Mouse (Mus musculus) left cerebral cortex, adult 9 months (tissue): ENCODE measurements around the gene Lyrm7.
A peak's percentile ranks its signal among the peaks of the same experiment; 100 is the strongest.
"Not testable (repeated sequence)": the region's sequence is repeated elsewhere in the genome, so short reads cannot be mapped to it uniquely, and the experiment has no call there.

ENCODE experiments used
- DNase-seq, 2 experiments: peaks; one replicate each; pipeline ENCODE4 v3.0.0; 2022; ENCODE audit warnings: low spot score in 2 of 2

Lyrm7 gene

GRCm38 (mm10) chr11:54860256-54861038 lies at the start of gene Lyrm7:
TSS of gene Lyrm7 (minus strand) at chr11:54860916.
- DNase-seq: peak; percentile 97 to 98

DNA sequence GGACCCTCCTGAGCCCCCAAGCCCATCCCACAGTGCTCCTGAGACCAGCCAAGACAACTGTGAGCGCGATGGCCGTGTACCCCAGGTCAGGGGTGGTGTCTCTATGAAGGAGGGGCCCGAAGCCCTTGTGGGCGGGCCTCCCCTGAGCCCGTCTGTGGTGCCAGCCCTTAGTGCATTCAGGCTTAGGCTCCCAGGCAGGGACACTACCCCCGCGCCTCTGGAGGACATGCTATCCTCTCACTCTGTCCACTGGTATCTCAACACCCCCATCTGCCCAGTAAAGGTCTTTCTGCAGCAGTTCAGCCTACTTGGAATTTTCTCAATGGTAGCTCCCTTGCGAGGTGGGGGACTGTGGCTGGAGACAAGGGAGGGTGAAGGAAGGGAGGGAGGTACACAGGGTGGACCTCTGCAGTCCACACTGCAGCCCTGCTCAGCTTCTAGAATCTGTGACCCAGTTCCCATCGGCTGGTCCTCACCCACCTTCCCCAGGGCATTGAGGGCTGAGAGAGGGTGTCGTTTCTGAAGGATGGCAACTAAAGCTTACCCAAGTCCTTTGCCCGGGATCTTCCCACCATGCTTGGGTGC lies 49.5 kb upstream of the Lyrm7 start:
- no peak for DNase-seq

GRCm38 (mm10) chr11:54909273-54909672 lies 48.6 kb upstream of the Lyrm7 start:
- no peak for DNase-seq

GRCm38 (mm10) chr11:54907259-54907658 lies 46.5 kb upstream of the Lyrm7 start:
- DNase-seq: no peak

GRCm38 (mm10) chr11:54906466-54906865 lies 45.8 kb upstream of the Lyrm7 start:
- DNase-seq: no peak

GRCm38 (mm10) chr11:54905931-54906330 lies 45.2 kb upstream of the Lyrm7 start:
- DNase-seq: no peak

- no peak for DNase-seq
Observed at GRCm38 (mm10) chr11:54905086-54905485, 44.4 kb upstream of the Lyrm7 start.

DNA sequence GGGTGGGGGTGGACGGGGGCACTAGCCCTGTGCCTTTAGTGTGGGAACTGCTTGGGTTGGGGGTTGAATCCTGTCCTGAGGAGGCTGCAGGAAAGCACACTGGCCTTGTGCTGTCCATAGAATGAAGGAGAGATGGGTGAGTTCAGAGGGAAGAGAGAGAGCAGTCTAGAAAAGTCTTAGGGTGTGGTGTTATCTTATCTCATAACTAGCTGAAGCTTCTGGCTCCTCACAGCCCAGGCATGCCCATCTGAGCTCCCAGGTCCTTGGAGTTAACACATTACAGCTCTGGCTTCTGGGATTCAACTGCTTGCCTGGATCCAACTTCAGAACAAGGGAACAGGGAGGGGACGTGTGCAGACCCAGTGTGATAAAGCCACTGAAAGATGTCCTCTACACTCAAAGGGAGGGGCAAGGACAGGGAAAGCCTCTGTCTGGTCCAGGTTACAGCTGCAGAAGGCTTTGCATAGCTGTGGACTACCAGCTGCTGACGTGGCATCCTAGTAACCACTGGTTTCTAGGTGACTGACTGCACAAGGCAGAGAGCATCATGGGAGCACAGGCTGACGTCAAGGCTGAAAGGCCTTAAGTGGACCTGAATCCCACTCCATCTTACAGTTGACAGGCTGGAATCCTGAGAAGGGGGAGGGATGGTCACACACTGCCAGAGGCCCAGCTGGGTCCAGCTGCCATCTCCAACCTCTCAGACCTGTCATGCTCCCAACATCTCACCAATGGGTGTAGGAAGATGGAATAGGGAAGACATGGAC lies 43.4 kb upstream of the Lyrm7 start:
- DNase-seq: no peak

GRCm38 (mm10) chr11:54903339-54903738 lies 42.6 kb upstream of the Lyrm7 start:
- DNase-seq: no peak

DNA sequence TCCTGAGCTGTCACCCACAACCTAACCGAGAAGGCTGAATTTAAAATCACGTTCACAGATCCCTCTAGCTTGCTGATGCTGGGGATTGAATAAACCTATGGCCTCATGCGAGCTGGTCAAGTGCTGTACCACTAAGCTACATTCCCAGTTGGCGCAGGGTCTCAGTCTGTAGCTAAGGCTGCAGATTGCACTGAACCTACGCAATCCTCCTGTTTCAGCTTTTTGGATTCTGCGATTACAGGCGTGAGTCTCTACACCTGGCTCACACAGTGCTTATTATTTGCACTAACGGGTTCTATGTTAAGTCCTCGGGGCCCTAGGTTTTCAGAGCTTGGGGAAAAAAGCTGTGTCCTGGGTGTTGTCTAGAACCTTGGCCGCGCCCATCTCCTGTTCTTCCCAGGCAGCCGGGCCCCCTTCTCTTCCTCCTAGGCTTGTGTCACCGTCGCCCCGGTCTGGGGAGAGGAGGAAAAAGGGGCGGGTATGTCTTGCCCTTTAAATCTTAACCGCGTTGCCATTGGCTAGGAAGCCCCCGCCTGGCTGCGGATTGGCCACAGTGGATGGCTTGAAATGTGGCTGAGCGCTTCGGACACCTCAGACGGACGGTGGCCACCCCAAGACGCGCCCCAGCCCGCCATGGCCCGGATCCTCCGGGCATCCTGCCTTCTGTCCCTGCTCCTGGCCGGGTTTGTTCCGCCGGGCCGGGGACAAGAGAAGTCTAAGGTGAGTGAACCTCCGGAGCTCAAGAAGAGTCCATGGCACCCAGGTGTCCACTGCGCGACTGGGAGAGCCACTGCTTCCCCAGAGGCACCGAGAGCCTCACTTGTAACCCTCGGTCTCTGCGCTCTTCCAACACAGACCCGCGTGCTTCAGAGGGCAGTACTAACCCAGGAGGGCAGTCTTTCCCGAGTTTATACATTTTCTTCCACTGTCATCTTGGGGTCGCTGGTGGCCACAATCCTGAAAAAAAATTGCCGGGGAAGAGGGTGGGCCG lies 41.9 kb upstream of the Lyrm7 start, which contains the start of gene Gpx3:
Gene Gpx3 (plus strand): TSS at position 121 of the 991 bp plus-strand sequence.
- DNase-seq: peak in 1 of 2 experiments; percentile 48

DNA sequence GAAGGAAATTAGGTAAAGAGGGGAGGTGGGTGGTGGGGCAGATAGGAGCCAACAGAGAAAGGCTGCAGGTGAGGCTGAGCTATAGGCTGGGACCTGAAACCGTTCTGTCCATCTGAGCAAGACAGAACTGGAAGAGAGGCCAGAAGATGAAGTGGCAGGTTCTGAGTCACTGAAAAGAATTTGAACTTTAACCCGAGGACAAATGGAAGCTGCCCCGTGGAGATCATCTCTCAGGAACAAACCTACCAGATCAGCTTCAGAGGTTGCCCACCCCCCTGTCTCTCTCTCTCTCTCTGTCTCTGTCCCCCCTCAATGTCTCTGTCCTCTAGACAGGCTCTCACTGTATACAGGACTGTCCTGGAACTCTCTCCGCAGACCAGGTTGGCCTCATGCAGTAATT lies 38.9 kb upstream of the Lyrm7 start:
- no peak for DNase-seq

GRCm38 (mm10) chr11:54897470-54897869 lies 36.8 kb upstream of the Lyrm7 start:
- DNase-seq: no peak

GRCm38 (mm10) chr11:54896646-54897045 lies 35.9 kb upstream of the Lyrm7 start:
- DNase-seq: not testable (repeated sequence)

GRCm38 (mm10) chr11:54894589-54894988 lies 33.9 kb upstream of the Lyrm7 start:
- DNase-seq: no peak

- no peak for DNase-seq
Observed at GRCm38 (mm10) chr11:54892091-54892490, 31.4 kb upstream of the Lyrm7 start.

DNA sequence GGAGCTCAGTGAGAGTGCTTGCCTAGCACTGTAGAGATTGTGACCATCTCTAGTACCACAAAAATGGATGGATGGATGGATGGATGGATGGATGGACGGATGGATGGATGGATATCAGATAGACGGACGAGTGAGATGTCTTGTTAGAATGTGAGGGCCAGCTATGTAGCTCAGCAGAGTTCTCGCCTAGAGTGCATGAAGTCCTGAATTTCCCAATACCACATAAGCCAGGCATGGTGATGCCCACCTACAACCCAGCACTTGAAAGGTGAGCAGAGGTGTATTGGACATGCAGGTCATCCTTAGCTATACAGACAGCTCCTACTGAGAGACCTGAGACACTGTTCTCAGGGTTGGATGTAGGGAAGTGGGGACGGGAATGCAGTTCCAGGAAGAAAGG lies 30.6 kb upstream of the Lyrm7 start:
- DNase-seq: no peak

GRCm38 (mm10) chr11:54887927-54888326 lies 27.2 kb upstream of the Lyrm7 start:
- DNase-seq: no peak

DNA sequence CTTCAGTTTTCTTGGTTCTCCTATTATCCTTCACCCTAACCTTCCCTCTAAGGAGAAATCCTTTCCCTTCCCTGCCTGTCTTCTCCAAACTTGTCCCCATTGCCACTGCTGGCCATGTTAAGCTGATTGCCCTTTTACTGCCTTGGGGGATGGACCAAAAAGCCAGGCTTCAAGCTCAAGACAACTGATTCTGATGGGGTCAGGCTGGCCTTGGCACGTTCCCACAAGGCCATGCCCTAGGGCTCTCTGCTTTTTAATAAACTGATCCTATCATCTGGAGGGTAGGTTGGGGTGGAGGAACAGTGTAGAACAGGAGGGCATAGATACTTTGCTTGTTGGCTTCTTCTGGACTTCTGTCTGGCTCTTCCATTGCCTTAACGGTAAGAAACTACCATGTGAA lies 24.7 kb upstream of the Lyrm7 start:
- no peak for DNase-seq

GRCm38 (mm10) chr11:54884937-54885336 lies 24.2 kb upstream of the Lyrm7 start:
- no peak for DNase-seq

- DNase-seq: no peak
Observed at GRCm38 (mm10) chr11:54884197-54884828, 23.6 kb upstream of the Lyrm7 start.

GRCm38 (mm10) chr11:54882671-54883070 lies 22.0 kb upstream of the Lyrm7 start:
- DNase-seq: no peak
